Mouse (Mus musculus): Measurements from ENCODE around the gene Hnrnpul2.

DNA sequence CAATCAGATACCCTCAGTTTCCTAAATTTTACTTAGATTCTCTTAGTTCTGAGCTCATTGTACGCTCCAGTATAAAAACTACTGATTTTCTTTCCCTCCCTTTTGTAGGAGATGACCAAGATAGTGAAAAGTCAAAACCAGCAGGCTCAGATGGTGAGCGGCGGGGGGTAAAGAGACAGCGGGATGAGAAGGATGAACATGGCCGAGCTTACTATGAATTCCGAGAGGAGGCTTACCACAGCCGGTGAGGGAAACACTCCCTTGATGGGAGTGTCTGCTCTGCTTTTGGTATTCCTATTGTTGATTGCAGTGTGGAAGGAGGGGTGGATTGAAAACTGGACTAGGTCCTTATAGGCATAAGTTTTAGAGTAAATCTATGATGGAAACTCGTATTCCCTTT lies 2.9 kb downstream of the Hnrnpul2 start:
- TF ChIP-seq POLR2A (IDR thresholded peaks at IDR 0.05; ENCODE audit: borderline replicate concordance, extremely low read depth, low read depth, low read length) (no peak), CTCF (IDR thresholded peaks at IDR 0.05; ENCODE audit: insufficient read depth, low read length) (no peak)
